Mouse (Mus musculus): ENCODE measurements at regions not wholly inside any gene's neighbourhood (a gene's known extent, or its start where the extent isn't known, plus 50 kb on each side); places are given as distances from the start of the nearest gene placed in this dataset.

DNA sequence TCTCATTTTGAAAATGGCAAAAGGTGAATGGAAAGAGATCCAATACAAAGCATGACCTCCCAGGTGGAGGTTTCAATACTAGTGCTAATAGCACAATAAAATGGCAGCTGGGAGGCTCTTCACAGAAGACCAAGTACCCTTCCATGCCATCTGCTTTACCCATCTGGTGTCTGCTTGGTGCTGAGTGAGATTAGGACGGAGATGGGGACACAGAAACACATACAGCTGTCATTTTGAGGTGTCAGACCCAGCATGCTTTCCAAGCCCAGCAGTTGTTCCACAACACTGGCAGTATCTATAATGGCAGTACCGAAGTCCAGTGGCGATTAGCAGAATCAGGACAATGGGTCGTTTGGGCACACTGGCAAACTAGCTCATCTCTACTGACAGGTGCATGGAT, 118.9 kb upstream of the 1700064H15Rik start:
- DNase-seq (ENCODE audit: low spot score in 2 of 2): no peak

DNA sequence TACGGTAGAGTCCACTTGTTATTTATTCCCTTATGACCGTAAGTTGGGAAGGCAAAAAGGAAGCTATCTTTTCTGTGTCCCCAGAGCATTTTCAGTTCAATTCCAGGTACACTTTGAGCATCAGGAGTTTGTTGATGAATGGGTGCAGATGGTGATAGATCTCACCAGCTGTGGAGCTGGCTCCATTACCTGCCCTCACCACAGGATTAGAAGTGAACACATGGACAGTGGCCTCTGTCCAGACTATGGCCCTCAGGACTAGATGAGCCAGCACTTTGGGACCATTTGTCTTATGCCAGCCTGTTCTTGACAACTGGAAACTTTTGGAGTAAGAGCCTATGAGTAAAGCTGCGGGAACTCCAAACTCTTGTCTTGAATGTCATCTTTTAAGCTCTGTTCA, 123.5 kb upstream of the 1700064H15Rik start:
- no peak for DNase-seq (ENCODE audit: low spot score in 2 of 2)

DNA sequence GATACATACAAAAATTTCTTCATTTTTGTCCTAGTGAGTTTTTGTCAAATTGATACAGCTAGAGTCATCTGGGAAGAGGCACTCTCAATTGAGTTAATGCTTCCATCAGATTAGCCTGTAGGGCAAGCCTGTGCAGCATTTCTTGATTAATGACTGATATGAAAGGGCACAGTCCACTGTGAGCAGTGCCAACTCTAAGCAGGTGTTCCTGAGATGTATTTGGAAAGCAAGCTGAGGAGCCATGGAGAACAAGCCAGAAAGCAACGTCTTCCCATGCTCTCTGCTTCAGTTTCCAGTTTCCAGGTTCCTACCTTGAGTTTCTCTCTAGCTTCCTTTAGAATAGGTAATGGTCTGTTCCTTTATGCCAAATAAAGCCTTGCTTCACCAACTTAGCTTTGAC, 125.5 kb upstream of the 1700064H15Rik start:
- no peak for DNase-seq (ENCODE audit: low spot score in 2 of 2)

DNA sequence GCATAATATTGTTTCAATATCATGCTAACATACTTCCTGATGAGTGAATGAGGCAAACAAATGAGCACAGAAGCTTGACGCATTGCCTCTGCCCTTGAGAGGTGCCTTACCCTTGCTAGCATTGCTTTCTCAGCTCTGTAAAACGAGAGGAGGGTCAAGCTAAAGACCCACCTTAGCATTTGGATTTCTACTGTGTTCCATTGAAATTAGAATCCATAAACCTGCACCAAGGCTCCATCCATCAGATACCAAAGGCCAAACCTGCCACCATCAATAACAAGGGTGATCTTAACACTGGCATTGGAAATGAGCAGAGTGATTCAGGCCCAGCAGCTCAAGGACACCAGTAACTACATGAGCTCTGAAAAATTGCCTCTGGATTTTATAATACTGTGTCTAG, 126.2 kb upstream of the 1700064H15Rik start:
- DNase-seq (ENCODE audit: low spot score in 2 of 2): no peak

DNA sequence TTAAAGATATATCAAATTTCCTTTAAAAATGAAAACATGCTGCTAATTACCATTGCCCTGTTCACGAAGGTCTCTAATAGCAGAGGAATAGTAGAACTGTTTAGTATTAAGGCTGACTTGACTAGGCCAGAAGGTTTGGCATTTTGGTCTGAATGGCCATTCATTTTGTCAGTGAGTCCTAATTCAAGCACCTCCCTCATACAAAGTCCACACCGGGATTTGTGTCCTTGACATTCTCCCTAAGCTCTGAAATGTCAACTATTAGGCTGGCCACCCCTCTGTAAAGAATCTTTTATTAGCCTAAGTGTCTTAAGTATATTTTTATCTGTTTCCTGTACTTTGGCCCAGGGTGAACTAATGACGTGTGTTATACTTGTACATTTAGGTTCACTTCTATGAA, 126.7 kb upstream of the 1700064H15Rik start:
- no peak for DNase-seq (ENCODE audit: low spot score in 2 of 2)

DNA sequence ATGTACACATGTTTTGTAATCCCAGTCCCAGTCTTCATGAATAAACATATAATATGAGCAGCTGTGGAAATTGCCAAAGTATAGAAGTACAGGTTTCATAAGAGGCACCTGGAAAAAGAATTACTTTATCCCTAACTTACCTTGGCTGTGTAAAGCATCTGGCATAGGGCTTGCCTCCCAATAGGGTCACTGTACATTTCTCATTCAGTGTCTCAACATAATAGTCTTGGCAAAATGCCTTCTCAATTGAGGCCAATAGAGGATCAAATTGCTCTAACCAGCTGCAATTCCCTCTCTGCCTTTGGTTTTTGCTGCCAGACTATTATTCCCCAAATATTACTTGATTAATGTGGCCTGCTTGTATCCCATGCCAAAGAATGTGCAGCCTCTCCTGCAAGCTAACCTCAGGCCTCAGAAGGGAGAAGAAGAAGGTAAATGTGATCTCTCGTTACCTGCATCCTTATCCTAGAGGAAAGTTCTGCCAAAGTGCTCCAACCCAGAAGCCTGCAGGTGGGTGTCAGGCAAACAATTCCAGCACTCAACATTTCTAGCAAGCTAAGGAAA, 158.2 kb upstream of the Cp start:
- no peak for DNase-seq (ENCODE audit: low spot score in 2 of 2)

DNA sequence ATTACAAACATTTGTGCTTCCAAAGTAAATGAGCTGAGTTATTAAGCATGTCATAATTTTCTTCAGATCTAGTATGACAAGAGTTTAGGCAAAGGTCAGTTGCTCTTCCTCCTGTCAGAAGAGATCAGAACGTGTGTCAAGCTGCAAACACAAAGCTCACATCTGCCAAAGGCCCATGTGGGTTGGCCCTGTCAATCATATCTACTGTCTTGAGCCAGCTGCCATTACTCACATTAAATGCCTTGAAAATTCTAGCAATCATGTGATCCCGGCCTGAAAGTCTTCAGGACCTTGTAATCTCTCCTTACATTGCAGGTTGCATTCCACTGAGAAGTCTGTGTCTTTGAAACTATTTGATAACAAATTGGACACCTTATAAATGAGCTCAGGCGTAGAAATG, 146.8 kb upstream of the Cp start:
- no peak for DNase-seq (ENCODE audit: low spot score in 2 of 2)

DNA sequence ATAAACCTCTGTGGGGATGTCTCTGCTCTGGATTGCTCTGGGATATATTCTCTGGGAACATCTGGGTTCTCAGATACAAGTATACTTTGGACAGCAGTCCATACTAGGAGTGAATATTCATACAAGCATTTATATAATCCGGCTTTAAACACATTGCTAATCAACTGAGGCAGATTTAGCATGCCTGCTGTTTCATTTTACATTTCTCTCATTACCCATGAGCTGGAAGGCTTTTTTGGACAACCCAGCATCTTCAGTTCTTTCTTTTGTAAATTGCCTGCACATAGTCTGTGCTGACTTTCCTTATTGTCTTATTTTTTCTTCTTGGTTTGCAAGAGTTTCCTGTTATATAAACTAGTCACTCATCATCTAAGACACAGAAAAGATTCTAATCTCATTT, 131.9 kb upstream of the Cp start:
- no peak for DNase-seq (ENCODE audit: low spot score in 2 of 2)

DNA sequence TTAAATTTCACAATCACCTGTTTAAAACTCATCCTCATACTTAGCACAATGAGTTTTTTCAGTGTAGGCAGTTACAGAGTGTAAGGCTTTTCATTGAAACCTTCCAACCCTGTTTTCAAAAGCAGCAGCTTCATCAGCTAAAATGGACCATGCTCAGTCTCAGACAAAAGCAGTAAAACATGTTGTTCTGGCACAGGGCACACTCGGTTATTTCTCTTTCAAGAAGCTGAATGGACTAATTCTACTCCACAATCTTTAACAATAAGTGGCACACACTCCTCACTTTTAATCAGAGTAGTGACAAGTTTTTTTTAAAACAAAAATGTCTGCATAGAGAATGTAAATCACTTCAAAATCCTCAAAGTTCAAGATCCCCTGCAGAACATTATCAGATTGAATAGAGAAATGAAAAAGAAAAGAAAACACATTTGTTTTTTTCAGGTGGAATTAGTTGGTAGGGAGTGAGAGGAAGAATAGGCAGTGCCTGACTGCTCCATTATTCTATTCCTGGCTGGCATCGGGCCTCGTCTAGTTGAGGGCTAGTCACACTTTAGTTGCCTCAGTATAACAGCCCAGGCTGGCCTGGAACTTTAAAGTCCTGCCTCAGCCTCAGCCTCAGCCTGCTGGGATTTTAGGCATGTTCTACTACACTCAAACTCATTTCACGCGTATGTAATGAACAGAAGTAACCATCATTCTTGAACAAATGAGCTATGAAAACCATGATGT, 128.2 kb upstream of the Cp start:
- DNase-seq (ENCODE audit: low spot score in 2 of 2): no peak

DNA sequence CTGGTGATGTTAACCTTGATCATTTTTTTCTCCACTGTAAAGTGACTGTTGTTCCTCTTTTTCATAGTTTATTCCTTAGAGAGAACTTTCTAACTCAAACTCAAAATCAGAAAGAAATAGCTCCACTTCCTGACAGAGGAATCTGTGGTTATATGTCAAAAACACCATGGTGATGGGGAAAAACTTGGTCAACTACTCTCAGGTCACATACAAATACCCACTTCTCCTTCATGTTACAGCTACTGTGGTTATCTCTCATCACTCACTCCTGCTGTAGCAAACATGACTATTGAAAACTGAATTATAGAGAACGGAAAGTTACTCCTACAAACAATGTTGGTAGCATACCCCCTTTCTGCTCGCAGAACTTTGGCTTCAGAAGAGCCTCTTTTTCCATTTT, 127.1 kb upstream of the Cp start:
- DNase-seq (ENCODE audit: low spot score in 2 of 2): no peak

DNA sequence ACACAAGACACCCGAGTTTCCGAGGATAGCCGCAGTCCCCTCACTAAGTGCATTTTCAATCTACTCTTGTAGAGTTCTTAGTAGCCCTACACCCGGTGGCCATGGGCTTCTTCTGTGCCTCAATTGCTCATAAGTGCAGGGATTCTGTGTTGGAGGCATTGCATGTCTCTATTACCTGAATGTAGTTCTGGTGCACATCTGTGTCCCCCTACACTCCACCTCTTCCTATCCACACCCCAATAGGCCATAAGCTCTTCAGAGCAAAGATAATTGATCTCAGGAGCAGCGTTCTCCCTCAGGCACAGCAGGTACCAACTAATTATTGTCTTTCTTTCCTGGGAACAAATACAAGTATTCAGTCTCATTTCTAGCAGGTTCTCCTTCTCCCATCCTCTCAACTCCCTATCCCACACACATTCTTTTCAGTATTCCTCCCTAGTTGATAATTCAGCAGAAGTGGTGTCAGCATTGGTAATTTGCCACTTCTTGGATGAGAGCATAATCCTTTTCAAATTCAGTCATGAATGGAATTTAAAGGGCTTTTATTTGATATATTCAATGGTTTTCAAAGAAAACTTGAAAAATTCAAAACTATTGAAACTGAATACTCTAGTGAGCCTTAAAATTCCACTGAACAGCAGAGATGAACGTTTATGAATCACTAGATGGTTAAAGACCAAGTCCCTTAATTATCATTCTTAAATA, 108.7 kb upstream of the Cp start:
- no peak for DNase-seq (ENCODE audit: low spot score in 2 of 2)

DNA sequence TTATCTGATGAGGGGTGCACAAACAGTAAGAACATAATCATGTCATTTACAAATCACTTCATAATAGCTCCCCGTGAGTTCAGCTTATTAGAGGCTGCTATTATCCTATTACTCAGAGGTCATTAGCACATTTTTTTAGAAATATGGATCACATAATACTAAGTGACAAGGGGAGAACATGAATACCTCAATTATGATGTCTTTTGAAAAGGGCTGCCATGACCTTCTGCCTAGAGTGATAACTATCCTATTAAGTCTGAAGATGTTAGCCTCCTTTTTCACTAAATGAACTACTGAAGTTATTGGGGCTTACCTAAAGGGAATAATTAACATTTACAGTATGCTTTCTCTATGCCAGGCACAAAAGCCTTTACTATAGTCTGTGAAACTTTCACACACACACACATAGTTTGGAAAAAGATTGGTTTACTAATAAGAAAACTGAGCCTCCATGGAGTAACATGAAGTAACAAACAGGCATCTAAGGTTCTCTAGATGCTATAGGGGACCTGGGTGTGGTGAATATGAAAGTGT, 108.1 kb upstream of the Cp start:
- DNase-seq (ENCODE audit: low spot score in 2 of 2): no peak

DNA sequence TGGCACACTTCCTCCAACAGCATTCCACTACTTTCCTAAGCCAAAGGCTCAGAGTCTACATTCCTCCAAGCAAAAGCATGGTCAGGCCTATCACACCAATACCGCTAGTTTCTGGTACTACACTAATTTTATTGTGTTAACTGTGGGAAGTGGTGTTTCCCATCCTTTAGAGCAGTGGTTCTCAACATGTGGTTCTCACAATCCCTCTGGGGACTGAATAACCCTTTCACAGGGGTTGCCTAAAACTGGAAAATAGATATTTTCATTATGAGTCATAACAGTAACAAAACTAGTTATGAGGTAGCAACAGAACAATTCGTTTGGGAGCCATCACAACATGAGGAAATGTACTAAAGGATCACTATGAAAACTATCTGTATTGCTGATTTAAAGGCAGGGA, 74.2 kb upstream of the Cp start:
- DNase-seq (ENCODE audit: low spot score in 2 of 2): no peak

DNA sequence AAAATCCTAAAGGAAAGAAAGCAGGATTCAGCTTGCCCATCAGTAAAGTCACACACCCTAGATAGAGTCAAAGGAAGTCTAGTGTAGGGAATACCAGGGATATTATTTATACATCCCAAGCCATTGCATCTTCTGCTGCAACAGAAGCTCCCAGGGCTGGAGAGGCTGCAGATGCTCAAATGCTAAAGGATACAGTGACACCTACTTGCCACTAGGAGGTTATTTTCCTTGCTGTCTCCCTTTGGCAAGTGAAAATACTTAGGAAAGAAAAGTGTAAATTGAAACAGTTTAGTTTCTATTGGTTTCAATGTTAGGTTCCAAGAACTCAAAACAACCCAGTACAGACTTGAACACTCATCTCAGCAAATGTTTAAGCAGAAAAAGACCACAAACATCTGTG, 68.4 kb upstream of the Cp start:
- DNase-seq (ENCODE audit: low spot score in 2 of 2): no peak

DNA sequence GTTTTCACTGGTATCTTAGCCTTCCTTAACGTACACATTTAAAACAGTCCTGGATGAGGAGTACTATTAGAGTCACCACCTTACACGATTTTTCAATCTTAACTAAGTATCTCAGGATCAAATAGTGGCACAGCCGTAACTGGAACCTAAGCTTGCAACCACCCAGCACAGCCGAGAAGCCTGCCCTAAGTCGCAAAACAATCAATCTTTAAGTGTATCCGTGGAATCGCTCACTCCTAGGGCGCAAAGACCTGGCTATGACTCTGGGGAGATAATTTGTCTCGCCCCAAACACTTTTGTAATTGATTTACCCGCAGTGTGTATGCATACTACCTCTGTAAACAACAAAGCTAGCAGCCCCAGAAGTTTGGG, 62.6 kb upstream of the Cp start:
- no peak for DNase-seq (ENCODE audit: low spot score in 2 of 2)

DNA sequence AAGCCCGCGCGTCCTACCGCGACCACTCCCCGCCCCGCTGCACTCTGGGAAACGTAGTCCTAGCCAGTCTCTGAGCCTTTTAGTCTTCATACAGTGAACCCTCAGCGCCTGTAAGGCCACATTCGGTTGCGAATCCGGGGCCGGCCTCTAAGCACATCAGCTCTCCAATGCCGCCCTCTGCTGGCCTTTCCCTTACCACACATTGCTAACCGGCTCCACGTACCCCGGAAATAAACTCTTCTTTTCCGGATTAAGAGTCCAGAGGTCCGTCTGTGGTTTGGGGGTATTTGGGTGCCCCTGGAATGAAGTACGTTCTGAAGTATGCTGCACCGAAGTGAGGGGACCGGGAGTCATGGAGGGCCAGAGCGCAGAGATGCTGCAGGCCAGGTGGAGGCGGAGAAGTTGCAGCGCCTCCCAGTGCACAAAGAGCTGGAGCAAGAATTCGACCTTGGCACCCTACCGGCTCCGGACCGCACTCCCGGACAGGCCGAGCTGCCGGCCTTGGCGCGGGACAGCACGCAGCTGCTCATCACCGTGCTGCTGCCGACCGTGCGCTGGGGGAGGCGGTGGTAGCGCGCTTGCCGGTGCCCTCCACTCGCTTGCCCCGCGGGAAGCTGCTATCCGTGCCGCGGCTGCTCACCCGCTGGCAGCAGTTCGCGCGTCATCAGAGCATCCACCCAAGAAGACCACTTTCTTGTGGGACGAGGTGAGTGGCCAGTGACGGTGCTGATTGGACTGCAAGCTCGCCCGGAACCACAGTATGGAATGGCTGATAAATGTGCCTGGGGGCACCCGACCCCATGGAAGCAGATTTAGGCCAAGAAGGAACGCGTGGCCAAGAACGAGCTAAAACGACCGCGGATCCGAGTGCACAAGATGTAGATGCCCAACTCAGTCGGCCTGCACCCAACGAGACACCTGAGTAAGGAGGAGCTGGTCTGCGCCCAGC, 62.0 kb upstream of the Cp start:
- DNase-seq (ENCODE audit: low spot score in 2 of 2): peak; percentile 91 to 94

DNA sequence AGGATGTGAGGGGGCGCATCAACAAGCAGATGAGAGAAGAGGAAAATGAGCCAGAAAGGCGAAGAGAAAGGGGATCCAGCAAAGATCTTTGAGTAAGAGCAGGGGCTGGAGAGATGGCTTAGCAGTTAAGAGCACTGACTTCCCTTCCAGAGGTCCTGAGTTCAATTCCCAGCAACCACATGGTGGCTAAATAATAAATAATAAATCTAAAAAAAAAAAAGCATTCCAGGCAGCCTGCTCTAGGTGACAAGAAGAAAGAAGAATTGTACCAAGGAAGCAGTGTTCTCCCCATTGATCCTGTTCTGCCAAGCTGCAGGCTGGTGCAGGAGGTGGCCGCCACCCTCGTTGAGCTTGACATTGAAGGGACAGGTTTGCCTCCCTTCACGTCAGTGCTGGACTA, 61.1 kb upstream of the Cp start:
- DNase-seq (ENCODE audit: low spot score in 2 of 2): no peak

DNA sequence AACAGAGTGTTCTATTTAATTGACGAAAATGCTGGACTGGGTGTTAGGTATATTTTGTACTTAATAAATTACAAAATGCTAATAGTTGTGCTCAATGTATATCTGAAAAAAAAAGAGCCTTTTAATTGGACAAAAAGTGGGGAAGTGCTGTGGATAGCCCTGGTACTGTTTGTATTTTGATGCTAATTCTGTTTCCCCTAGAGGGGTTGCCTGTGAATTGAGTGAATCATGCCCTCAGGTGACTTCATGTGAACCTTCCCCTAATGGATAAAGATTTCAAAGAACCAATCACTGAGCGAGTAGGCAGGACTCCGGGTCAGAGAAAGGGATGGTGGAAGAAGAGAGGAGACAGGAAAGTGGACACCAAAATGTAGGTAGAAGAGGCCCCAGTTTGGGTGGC, 59.7 kb upstream of the Cp start:
- no peak for DNase-seq (ENCODE audit: low spot score in 2 of 2)

DNA sequence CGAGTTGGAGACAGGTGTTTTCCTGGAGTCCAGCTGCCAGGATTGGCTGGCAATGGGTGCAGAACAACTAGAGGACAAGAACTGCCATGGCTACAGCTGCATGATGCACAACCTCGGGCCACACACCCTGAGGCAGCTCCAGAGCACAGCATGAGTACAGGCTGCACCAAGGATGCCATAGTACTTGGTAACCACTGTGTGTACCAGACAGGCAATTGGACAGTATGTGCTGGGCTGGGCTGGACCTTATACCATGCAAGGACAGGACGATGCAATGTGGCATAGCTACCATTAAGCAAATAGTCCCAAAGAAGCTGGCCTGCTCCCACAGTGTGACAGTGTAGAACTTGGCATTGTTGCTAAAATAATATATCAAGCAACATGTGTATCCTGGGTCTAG, 54.6 kb upstream of the Cp start:
- DNase-seq (ENCODE audit: low spot score in 2 of 2): no peak

DNA sequence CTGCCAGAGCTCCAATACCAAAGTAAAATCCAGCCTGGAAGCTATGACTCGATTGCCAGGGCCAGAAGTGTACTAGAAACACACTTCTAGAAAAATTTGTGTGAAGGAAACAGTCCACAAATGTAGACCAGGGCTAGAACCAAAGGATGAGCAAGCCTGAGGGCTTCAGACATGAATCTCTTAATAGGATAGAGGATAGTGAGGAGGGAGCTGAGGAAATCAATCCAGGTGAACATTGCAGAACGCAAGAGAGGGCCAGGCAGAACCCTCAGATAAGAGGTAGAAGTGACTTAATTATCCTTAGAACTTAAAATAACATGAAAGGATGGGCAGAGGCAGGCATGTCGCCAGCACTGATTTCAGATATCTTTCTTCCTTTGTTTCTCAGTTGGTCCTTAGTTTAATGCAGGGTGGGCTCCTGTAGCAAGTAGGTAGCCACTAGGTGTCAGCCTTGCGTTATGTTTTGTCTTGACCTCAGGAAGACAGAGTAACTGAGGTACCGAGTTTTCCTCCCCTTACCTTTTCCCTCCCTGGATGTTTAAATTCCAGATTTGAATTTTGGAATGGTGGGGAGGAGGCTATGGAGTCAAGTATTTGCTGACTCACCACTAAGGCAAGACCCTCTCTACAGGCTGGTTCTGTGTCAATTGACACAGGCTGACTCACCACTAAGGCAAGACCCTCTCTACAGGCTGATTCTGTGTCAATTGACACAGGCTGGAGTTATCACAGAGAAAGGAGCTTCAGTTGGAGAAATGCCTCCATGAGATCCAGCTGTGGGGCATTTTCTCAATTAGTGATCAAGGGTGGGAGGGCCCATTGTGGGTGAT, 52.2 kb upstream of the Cp start:
- no peak for DNase-seq (ENCODE audit: low spot score in 2 of 2)

All from gastrocnemius, adult 8-10 months (tissue).